Mouse (Mus musculus): ENCODE measurements at regions not wholly inside any gene's neighbourhood (a gene's known extent, or its start where the extent isn't known, plus 50 kb on each side); places are given as distances from the start of the nearest gene placed in this dataset.

DNA sequence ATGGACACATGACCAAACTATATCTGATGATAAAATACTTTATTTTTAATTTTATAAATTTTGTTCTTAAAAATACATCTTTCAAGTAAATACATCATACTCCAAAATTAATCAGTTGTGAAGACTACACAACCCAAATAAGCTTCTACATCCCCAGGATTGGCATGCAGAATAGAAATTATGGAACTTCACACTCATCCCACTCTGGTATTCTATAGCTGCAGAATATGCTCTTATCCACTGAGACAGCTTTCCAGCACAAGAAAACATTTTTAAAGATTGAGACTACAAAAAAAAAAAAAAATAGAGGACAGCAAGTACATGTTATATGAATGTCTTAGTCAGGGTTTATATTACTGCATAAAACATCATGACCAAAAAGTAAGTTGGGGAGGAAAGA, 94.4 kb downstream of the Gm11232 start:
- no peak for DNase-seq (ENCODE audit: low read depth, low spot score)

- no peak for DNase-seq (ENCODE audit: low read depth, low spot score)
- 97% methylated on average over 10 of the region's 10 CpGs for WGBS
These were observed 117.2 kb downstream of the Gm11232 start for GRCm38 (mm10) chr4:71640521-71640920.

DNA sequence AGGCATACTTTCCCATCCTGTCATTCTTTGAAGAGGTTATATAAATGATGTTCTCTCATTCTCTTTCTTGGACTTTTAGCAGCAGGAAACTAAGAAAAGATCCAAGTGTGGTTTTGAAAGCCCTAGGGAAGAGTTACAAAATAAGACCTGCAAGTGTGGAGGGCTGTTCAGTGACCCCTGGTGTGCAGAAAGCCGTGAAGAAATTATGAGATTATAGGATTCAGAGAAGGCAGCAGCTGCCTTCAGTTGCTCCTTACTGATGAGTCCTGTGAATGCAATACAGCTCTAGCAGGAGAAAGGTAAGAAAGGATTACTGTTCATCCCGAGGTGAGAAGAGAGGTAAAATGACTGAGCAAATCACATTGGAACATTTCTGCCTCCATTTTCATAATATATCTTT, 130.7 kb downstream of the Gm11232 start:
- DNase-seq (ENCODE audit: low read depth, low spot score) = no peak
- 47% methylated on average over 2 of the region's 2 CpGs for WGBS

DNA sequence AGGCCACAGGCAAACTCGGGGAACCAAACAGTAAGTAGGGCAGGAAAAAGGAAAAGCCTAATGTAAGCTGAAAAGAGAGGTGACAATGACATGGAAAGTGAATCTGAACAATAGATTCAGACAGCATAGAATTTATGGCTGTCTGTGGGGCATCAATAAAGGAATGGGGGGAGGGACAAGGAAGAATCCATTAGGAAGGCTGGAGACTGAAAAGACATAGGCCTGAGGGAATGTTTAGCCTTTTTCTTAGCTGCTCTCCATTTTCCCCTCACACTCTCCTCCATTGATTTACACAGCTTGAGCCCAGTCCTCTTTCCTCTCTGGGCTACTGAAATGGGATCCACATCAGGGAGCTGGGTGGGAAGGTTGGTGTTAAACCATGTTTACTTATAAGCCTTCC, 131.1 kb downstream of the Gm11232 start:
- DNase-seq (ENCODE audit: low read depth, low spot score) = no peak
- WGBS = 40% methylated on average over 1 of the region's 1 CpGs

- WGBS = 72% methylated on average over 2 of the region's 2 CpGs
- DNase-seq (ENCODE audit: low read depth, low spot score) = no peak
These were observed 133.0 kb downstream of the Gm11232 start for GRCm38 (mm10) chr4:71624771-71625170.

DNA sequence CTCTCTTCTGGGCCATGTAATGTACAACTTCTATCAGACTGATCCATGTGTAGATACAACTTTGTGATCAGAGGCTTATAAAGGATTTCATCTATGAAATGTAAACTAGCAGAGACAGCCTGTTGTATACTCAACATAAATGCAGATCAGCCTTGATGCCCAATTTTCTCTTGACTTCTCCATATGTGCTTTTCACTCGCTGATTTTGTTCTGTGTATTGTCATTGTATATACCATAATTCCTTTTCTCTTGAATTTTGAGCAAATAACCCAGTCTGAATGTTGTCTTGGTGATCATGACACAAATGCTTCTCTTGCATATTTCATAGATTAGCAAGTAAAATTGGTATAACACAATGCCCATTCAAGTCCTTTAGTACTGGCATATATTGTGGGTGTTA, 144.0 kb downstream of the Gm11232 start:
- 77% methylated on average over 1 of the region's 1 CpGs for WGBS
- no peak for DNase-seq (ENCODE audit: low read depth, low spot score)

- WGBS = 88% methylated on average over 2 of the region's 2 CpGs
- DNase-seq (ENCODE audit: low read depth, low spot score) = no peak
These were observed 171.9 kb downstream of the Gm11232 start for GRCm38 (mm10) chr4:71585880-71586279.

GRCm38 (mm10) chr4:71560656-71561055, 197.1 kb downstream of the Gm11232 start:
- DNase-seq (ENCODE audit: low read depth, low spot score) = no peak
- 80% methylated on average over 5 of the region's 5 CpGs for WGBS

GRCm38 (mm10) chr4:71539200-71539599, 218.6 kb downstream of the Gm11232 start:
- DNase-seq (ENCODE audit: low read depth, low spot score) = no peak

DNA sequence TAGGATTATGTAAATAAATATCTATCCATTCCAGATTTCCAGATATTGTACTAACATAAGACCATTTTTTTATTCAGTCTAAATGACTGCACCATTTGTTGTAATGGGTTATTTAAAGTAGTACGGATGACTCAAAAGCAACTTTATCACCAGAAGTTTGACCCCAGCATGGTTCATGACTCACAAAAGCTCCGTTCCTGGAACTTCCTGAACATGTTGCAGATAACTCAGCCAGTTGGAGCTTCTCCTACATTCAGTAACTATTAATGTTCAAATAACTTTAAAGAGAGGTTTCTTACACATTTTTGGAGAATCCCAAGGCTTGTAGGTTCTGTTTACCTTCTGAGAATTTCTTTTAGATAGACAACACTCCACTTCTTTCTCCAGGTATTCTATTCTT, 219.8 kb downstream of the Gm11232 start:
- no peak for DNase-seq (ENCODE audit: low read depth, low spot score)

DNA sequence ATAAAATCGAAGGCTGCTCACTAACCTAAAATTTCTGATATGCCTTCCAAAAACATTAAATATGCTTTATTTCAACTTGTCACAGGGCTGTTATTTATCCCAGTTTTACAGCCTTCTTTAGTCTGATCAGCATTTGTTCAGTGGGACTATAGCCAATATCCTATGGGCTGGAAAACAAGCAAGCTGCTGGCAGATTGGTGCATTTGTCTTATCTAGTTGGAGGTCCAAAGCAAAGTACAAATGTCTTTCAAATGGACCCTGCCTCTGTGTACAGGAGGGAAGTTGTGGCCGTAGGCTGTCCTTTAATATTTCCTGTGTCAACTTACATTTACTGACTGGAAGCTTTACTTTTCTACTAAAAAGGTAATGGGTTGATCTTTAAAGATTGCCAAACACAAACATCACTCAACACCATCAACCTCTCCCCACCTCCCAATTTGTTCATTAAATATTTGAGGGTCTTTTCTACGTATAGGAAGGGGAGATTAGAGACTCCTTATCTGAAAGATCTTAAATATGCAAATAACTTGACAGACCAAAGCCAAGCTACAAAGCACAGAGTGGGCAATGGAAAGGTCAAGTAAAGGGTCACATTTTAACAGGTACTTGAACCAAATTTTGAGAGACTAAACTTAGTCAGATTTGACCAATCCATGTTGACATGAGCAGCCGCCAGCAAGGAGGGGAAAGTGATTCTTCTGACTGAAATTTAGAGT, 233.4 kb downstream of the Gm11232 start:
- DNase-seq (ENCODE audit: low read depth, low spot score) = no peak
- WGBS = 49% methylated on average over 4 of the region's 4 CpGs

More for the DNA sequence above, 219.8 kb downstream of the Gm11232 start:
- 46% methylated on average over 2 of the region's 2 CpGs for whole genome bisulfite sequencing

DNA sequence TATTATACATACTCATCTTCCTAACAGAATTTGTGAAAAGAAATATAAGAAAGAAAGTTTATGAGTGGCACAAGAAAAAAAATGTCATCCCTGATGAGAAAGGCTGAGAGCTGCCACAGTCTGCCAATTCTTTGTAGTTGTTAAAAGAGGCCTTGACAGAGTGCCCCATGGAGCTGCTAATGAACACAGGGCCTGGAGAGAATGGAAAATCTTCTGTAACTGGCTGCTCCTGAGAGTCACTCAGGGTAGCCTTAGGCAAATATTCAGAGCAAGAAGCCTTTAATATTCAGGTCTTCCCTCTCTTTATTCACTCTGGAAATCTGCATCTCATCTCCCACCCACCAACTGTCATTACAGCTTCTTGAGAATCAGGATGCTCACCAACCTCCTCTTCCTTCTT, 237.0 kb downstream of the Gm11232 start:
- DNase-seq (ENCODE audit: low read depth, low spot score) = no peak

DNA sequence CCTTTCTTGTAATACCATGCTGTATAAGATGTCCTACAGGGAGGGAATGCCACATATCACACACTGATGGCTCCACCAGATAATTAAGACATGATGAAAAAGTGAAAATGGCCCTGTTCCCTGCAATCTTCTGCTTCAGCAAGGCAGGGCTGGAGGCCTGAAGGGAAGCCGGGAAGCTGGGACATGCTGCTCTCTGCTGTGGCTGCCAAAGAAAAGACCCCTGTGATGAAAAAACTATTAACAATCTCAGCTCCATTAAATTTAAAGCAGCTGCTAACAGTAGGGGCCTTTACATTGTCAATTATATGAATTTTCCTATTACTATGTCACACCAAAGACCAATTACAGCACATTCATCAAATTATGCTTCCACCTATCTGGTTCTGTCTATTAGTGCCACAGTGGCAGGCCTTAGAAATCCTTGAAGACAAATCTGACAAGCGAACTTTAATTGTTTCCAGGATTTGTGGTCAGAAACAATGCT, 239.8 kb downstream of the Gm11232 start:
- WGBS = 78% methylated on average over 2 of the region's 2 CpGs
- DNase-seq (ENCODE audit: low read depth, low spot score) = no peak

DNA sequence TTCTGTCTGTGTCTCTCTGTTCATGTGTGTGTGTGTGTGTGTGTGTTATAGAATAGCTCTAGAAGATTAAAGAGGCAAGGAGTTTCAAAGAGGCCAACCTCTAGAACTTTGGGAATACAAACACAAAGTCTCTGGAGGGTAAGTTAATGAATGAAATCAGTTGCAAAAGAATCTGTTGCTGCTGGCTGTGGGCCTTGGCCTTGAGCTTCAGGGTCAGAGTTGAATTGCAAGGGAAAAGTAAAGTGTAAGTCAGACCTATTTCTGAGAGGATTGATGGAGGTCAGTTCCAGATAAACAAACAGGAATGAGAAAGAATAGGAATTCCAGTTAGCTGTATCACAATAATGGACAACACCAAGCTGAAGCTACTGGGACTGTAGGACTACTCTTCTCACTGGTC, 250.9 kb downstream of the Gm11232 start:
- DNase-seq (ENCODE audit: low read depth, low spot score) = no peak

DNA sequence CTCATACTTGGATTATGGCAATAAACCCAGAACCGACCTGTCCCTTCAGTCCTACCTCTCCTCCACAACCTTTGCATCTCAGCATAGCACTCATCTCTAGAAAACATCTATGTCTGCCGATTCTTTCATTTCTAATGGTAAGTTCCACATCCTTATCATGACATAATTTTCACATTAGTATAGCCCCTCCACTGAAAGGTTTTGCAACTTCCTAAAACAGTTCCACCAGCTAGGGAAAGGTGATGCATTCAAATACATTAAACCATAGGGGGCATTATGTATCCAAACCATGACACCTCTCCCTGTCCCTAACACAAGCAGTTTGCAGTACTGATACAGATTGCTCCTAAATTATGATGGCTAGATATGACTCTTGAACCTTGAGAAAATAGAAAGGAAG, 268.0 kb downstream of the Gm11232 start:
- no peak for DNase-seq (ENCODE audit: low read depth, low spot score)
- WGBS = 86% methylated on average over 2 of the region's 2 CpGs

DNA sequence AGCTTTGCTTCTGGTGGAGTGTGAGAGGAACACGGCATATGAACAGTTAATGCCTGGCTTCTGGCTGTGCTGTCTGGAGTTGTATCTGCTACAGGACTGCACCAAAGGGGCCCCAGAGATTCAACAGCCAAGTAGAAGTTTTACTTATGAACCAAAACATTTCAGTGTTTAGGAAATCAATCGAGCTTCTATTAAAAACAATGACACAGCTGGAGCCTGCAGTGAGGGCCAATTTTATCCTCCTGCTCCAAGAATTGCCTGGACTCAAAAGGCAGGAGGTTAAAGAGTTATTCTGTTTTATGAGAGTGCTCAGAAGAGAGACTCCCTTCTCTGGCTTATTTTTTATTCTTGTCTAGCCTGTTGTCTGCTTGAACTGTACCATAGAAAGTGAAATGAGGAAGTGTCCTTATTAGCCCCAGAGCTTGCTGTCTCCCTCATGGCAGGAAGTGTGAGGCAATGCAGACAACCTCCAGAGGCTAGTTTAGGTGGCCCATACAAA, 269.1 kb downstream of the Gm11232 start:
- 31% methylated on average over 2 of the region's 2 CpGs for WGBS
- DNase-seq (ENCODE audit: low read depth, low spot score) = no peak

GRCm38 (mm10) chr4:71488059-71488458, 269.7 kb downstream of the Gm11232 start:
- no peak for DNase-seq (ENCODE audit: low read depth, low spot score)
- WGBS = 88% methylated on average over 9 of the region's 9 CpGs

- no peak for DNase-seq (ENCODE audit: low read depth, low spot score)
- WGBS = 88% methylated on average over 2 of the region's 2 CpGs
These were observed 276.8 kb downstream of the Gm11232 start for GRCm38 (mm10) chr4:71480960-71481359.

- no peak for DNase-seq (ENCODE audit: low read depth, low spot score)
These were observed 287.2 kb downstream of the Gm11232 start for GRCm38 (mm10) chr4:71470580-71470979.

GRCm38 (mm10) chr4:71454811-71455210, 303.0 kb downstream of the Gm11232 start:
- 48% methylated on average over 3 of the region's 3 CpGs for WGBS
- no peak for DNase-seq (ENCODE audit: low read depth, low spot score)

DNA sequence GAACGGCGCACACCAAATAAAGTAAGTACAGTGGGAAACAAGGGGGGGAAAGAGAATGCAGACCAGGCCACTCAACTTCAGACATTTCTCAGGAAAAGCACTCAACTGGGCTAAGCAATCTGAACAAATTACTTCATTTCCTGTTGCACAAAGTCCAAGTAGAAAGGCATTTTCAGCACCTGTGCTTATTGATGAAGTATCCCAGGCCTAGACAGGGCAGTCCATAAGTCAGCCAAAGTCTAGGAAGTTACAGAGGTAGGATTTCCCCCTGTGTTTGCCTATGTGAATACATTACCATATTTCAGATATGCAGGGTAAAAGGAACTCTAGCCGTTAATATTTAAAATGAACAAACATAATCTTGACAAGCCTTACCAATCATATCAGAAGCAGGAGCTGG, 304.3 kb downstream of the Gm11232 start:
- DNase-seq (ENCODE audit: low read depth, low spot score) = no peak
- WGBS = 71% methylated on average over 3 of the region's 3 CpGs

GRCm38 (mm10) chr4:71446461-71446860, 311.3 kb downstream of the Gm11232 start:
- DNase-seq (ENCODE audit: low read depth, low spot score) = no peak
- WGBS = 75% methylated on average over 2 of the region's 2 CpGs
